Mouse (Mus musculus): ENCODE measurements around the gene Emilin3.

- TF ChIP-seq CTCF (IDR thresholded peaks at IDR 0.05; ENCODE audit: low read depth), result no peak
- TF ChIP-seq EP300 (IDR thresholded peaks at IDR 0.05; ENCODE audit: low read depth), result no peak
Observed at GRCm38 (mm10) chr2:160925203-160925602, 13.1 kb upstream of the Emilin3 start.
